Mouse (Mus musculus): ENCODE measurements around the gene Spen. TPM values are rescaled to one million over a fixed set of nuclear protein-coding genes. Genes with fewer than 3 reads are reported as not detected.

The Spen gene
- polyA plus RNA-seq, 1 experiment from 2014 or later, result 22.0 TPM

Other genes with a start within 250 kb of the Spen start
- 0.82 and 1.1 TPM in 2 replicates for gene Epha2, start 237.4 kb downstream of the Spen start, polyA plus RNA-seq (2014; fragmentation: Nextera tagmentation; extraction: Ambion mirVana)
- gene Fam131c, start 170.4 kb downstream of the Spen start, polyA plus RNA-seq (2014; fragmentation: Nextera tagmentation; extraction: Ambion mirVana), result 0.69 and 0.91 TPM in 2 replicates
- 0.22 and 0.33 TPM in 2 replicates for gene Clcnka, start 139.9 kb downstream of the Spen start, polyA plus RNA-seq (2014; fragmentation: Nextera tagmentation; extraction: Ambion mirVana)
- gene Clcnkb, start 122.6 kb downstream of the Spen start, polyA plus RNA-seq (2014; fragmentation: Nextera tagmentation; extraction: Ambion mirVana), result not detected in 2 replicates
- gene Hspb7, start 117.8 kb downstream of the Spen start, polyA plus RNA-seq (2014; fragmentation: Nextera tagmentation; extraction: Ambion mirVana), result not detected in 2 replicates
- gene Srarp, start 102.5 kb downstream of the Spen start, polyA plus RNA-seq (2014; fragmentation: Nextera tagmentation; extraction: Ambion mirVana), result not detected in 2 replicates
- gene Zbtb17, start 93.9 kb downstream of the Spen start, polyA plus RNA-seq (2014; fragmentation: Nextera tagmentation; extraction: Ambion mirVana), result 38.9 and 40.4 TPM in 2 replicates
- gene Fblim1, start 67.5 kb upstream of the Spen start, polyA plus RNA-seq (2014; fragmentation: Nextera tagmentation; extraction: Ambion mirVana), result 29.1 and 31.1 TPM in 2 replicates
- 0.33 and 0.52 TPM in 2 replicates for gene Tmem82, start 80.0 kb upstream of the Spen start, polyA plus RNA-seq (2014; fragmentation: Nextera tagmentation; extraction: Ambion mirVana)
- gene Slc25a34, start 85.2 kb upstream of the Spen start, polyA plus RNA-seq (2014; fragmentation: Nextera tagmentation; extraction: Ambion mirVana), result not detected in 2 replicates
- 2.5 and 3.0 TPM in 2 replicates for gene Plekhm2, start 126.3 kb upstream of the Spen start, polyA plus RNA-seq (2014; fragmentation: Nextera tagmentation; extraction: Ambion mirVana)
- gene Rsc1a1, start 147.0 kb upstream of the Spen start, polyA plus RNA-seq (2014; fragmentation: Nextera tagmentation; extraction: Ambion mirVana), result 1.9 and 2.0 TPM in 2 replicates
- gene Ddi2, start 184.8 kb upstream of the Spen start, polyA plus RNA-seq (2014; fragmentation: Nextera tagmentation; extraction: Ambion mirVana), result 15.0 and 18.9 TPM in 2 replicates
- 0.14 TPM in 1 of 2 replicates, not detected in the other for gene Agmat, start 208.1 kb upstream of the Spen start, polyA plus RNA-seq (2014; fragmentation: Nextera tagmentation; extraction: Ambion mirVana)